Mouse (Mus musculus): ENCODE results near the gene Gm29797.

Gene Gm29797

GRCm38 (mm10) chr2:181673501-181673900, 16.7 kb downstream of the Gm29797 start:
- no peak for DNase-seq (ENCODE audit: low spot score in 2 of 2)

- no peak for DNase-seq (ENCODE audit: low spot score in 2 of 2)
Measured at GRCm38 (mm10) chr2:181674934-181675333, 18.1 kb downstream of the Gm29797 start.

- peak; percentile 70 to 74 for DNase-seq (ENCODE audit: low spot score in 2 of 2)
Measured at GRCm38 (mm10) chr2:181675454-181675853, 18.6 kb downstream of the Gm29797 start.

- peak; percentile 31 to 54 for DNase-seq (ENCODE audit: low spot score in 2 of 2)
Measured at GRCm38 (mm10) chr2:181676424-181676823, 19.6 kb downstream of the Gm29797 start.

- DNase-seq (ENCODE audit: low spot score in 2 of 2) = peak in 1 of 2 experiments; percentile 27
Measured at GRCm38 (mm10) chr2:181677096-181677754, 20.4 kb downstream of the Gm29797 start.

- peak in 1 of 2 experiments; percentile 30 for DNase-seq (ENCODE audit: low spot score in 2 of 2)
Measured at GRCm38 (mm10) chr2:181677755-181678098, 20.9 kb downstream of the Gm29797 start.

- DNase-seq (ENCODE audit: low spot score in 2 of 2) = peak; percentile 84 to 88
Measured at GRCm38 (mm10) chr2:181678780-181679179, 21.9 kb downstream of the Gm29797 start.

- peak; percentile 83 to 84 for DNase-seq (ENCODE audit: low spot score in 2 of 2)
Measured at GRCm38 (mm10) chr2:181679951-181680715, 23.3 kb downstream of the Gm29797 start, which contains the start of gene Tcea2. TSS of gene Tcea2 (plus strand) at chr2:181680310.

- DNase-seq (ENCODE audit: low spot score in 2 of 2) = peak in 1 of 2 experiments; percentile 52
Measured at GRCm38 (mm10) chr2:181680716-181681117, 23.9 kb downstream of the Gm29797 start.

GRCm38 (mm10) chr2:181681978-181682377, 25.1 kb downstream of the Gm29797 start:
- DNase-seq (ENCODE audit: low spot score in 2 of 2) = no peak

GRCm38 (mm10) chr2:181683381-181683780, 26.5 kb downstream of the Gm29797 start:
- DNase-seq (ENCODE audit: low spot score in 2 of 2) = no peak

GRCm38 (mm10) chr2:181684713-181685112, 27.9 kb downstream of the Gm29797 start:
- no peak for DNase-seq (ENCODE audit: low spot score in 2 of 2)

GRCm38 (mm10) chr2:181685686-181686085, 28.9 kb downstream of the Gm29797 start:
- no peak for DNase-seq (ENCODE audit: low spot score in 2 of 2)

- DNase-seq (ENCODE audit: low spot score in 2 of 2) = no peak
Measured at GRCm38 (mm10) chr2:181687586-181687985, 30.8 kb downstream of the Gm29797 start.

GRCm38 (mm10) chr2:181689466-181690160, 32.8 kb downstream of the Gm29797 start:
- DNase-seq (ENCODE audit: low spot score in 2 of 2) = peak in 1 of 2 experiments; percentile 54

GRCm38 (mm10) chr2:181691083-181691482, 34.2 kb downstream of the Gm29797 start:
- DNase-seq (ENCODE audit: low spot score in 2 of 2) = no peak

GRCm38 (mm10) chr2:181691571-181691970, 34.7 kb downstream of the Gm29797 start:
- DNase-seq (ENCODE audit: low spot score in 2 of 2) = peak; percentile 26 to 30

- no peak for DNase-seq (ENCODE audit: low spot score in 2 of 2)
Measured at GRCm38 (mm10) chr2:181692304-181692703, 35.5 kb downstream of the Gm29797 start.

GRCm38 (mm10) chr2:181693339-181694280, 36.8 kb downstream of the Gm29797 start, which contains the start of gene Rgs19:
TSS of gene Rgs19 (minus strand) at chr2:181693977.
- DNase-seq (ENCODE audit: low spot score in 2 of 2) = peak; percentile 88 to 89

- peak; percentile 19 to 24 for DNase-seq (ENCODE audit: low spot score in 2 of 2)
Measured at GRCm38 (mm10) chr2:181694581-181694980, 37.7 kb downstream of the Gm29797 start.

GRCm38 (mm10) chr2:181695776-181696175, 38.9 kb downstream of the Gm29797 start:
- DNase-seq (ENCODE audit: low spot score in 2 of 2) = peak; percentile 13 to 23

All from right cerebral cortex, postnatal 10 days (tissue).